Mouse (Mus musculus) heart, embryonic 14.5 days (tissue): ENCODE data around the gene Sgsm3. TPM values are rescaled to one million over a fixed set of nuclear protein-coding genes. Genes with fewer than 3 reads are reported as not detected.

Experiments
- ATAC-seq: fragments of 200-750 bp; cut with Nextera tagmentation; 2 replicates; pipeline ENCODE4 v1.8.0; 2017; ENCODE audit warnings: low read depth, moderate TSS enrichment; ENCODE audit not compliant: insufficient number of reproducible peaks, insufficient read depth, low FRiP score
- H3K27ac ChIP-seq, 2 experiments: fragments of 200-500 bp in 1 of 2; fragments of 300-500 bp in 1 of 2; sonication (generic) in 1 of 2; replicated peaks in 1 of 2; 2 replicates each; pipeline ENCODE4 v1.5.1; 2012 to 2014; ENCODE audit warnings: low read depth in 2 of 2, low read length in 2 of 2, control low read depth in 1 of 2, mild to moderate bottlenecking in 1 of 2, mixed read lengths in 1 of 2; ENCODE audit not compliant: control insufficient read depth in 1 of 2, insufficient read depth in 1 of 2
- H3K27me3 ChIP-seq: fragments of 300-500 bp; sonication (generic); 2 replicates; pipeline ENCODE4 v1.6.1; 2014; ENCODE audit warnings: mild to moderate bottlenecking, low read length, control low read depth; ENCODE audit not compliant: control insufficient read depth, insufficient read depth
- H3K36me3 ChIP-seq: fragments of 300-500 bp; sonication (generic); 2 replicates; pipeline ENCODE4 v1.6.1; 2014; ENCODE audit warnings: mild to moderate bottlenecking, control low read depth, low read length, mixed read lengths; ENCODE audit not compliant: control insufficient read depth, insufficient read depth
- H3K4me1 ChIP-seq, 2 experiments: fragments of 200-500 bp in 1 of 2; fragments of 300-500 bp in 1 of 2; sonication (generic) in 1 of 2; 2 replicates each; pipeline ENCODE4 v1.6.1; 2012 to 2014; ENCODE audit warnings: low read length in 2 of 2, control low read depth in 1 of 2, mixed read lengths in 1 of 2; ENCODE audit not compliant: control insufficient read depth in 2 of 2, insufficient read depth in 2 of 2
- H3K4me2 ChIP-seq: fragments of 300-500 bp; sonication (generic); 2 replicates; pipeline ENCODE4 v1.6.1; 2014; ENCODE audit warnings: mild to moderate bottlenecking, low read length
- H3K4me3 ChIP-seq, 2 experiments: fragments of 200-500 bp in 1 of 2; fragments of 300-500 bp in 1 of 2; sonication (generic) in 1 of 2; 2 replicates each; pipeline ENCODE4 v1.5.1; 2012 to 2014; ENCODE audit warnings: low read length in 2 of 2, mild to moderate bottlenecking in 2 of 2, control low read depth in 1 of 2, low read depth in 1 of 2, moderate library complexity in 1 of 2; ENCODE audit not compliant: control insufficient read depth in 1 of 2, insufficient read depth in 1 of 2
- H3K9ac ChIP-seq: fragments of 300-500 bp; sonication (generic); 2 replicates; pipeline ENCODE4 v1.6.1; 2014; ENCODE audit warnings: mild to moderate bottlenecking, low read length
- H3K9me3 ChIP-seq: fragments of 300-500 bp; sonication (generic); 2 replicates; pipeline ENCODE4 v1.6.1; 2016; ENCODE audit warnings: low read length, control low read depth; ENCODE audit not compliant: control insufficient read depth
- WGBS: fragments of 180-500 bp; shearing (Covaris S2); extraction: QIAGEN DNeasy Blood & Tissue Kit; methylation state at CpG from one replicate; pipeline ENCODE4 v1.1.7; 2014; 5-methylcytosine and 5-hydroxymethylcytosine counted together
- polyA plus RNA-seq: library from polyadenylated mRNA; unstranded; fragments of >200 nt; fragmentation: Nextera tagmentation; extraction: Ambion mirVana; gene quantifications from 2 replicates; pipeline ENCODE4 v1.2.1, GENCODE M21; 2014

The Sgsm3 gene
- polyA plus RNA-seq, 1 experiment from 2014 or later = 13.8 TPM

- no peak overlapping the region for H3K9ac ChIP-seq
- no peak overlapping the region for H3K27ac ChIP-seq
- H3K9me3 ChIP-seq = no peaks in the 10 kb centered on the region
- no peak overlapping the region for H3K4me2 ChIP-seq
- H3K36me3 ChIP-seq = peaks cover 18% of the 10 kb centered on the region
- H3K4me3 ChIP-seq = no peak overlapping the region
- ATAC-seq = no peak
- H3K4me1 ChIP-seq = no peaks in the 10 kb centered on the region
- 81% methylated on average over 10 of the region's 10 CpGs for WGBS
- no peaks in the 10 kb centered on the region for H3K27me3 ChIP-seq
These were observed 28.7 kb downstream of the Sgsm3 start for GRCm38 (mm10) chr15:81006127-81006735.

GRCm38 (mm10) chr15:81007339-81007738, 29.8 kb downstream of the Sgsm3 start:
- no peak overlapping the region for H3K27ac ChIP-seq

DNA sequence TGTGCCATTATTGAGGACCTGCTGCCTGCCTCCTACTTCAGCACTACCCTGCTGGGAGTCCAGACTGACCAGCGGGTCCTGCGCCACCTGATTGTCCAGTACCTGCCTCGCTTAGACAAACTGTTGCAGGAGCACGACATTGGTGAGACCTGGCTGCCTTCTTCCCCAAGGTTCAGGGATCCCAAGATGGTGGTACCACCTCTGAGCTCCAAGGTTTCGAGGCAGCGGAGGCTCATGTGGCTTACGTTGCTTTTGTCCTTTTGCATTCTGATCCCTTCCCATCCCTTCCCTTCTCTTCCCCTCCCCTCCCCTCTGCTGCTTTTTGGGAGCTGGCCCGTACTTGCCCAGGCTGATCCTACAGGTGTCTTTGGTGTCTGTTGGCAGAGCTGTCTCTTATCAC, 30.3 kb downstream of the Sgsm3 start:
- Histone ChIP-seq H3K9me3 (no peaks in the 10 kb centered on the region), H3K4me2 (no peak overlapping the region), H3K4me1 (no peaks in the 10 kb centered on the region), H3K9ac (no peak overlapping the region), H3K27me3 (no peaks in the 10 kb centered on the region), H3K4me3 (no peak overlapping the region), H3K36me3 (peaks cover 31% of the 10 kb centered on the region), H3K27ac (no peak overlapping the region)
- WGBS = 86% methylated on average over 8 of the region's 8 CpGs
- no peak for ATAC-seq

More at GRCm38 (mm10) chr15:81007339-81007738, 29.8 kb downstream of the Sgsm3 start:
- Histone ChIP-seq H3K4me2 (no peak overlapping the region), H3K9me3 (no peaks in the 10 kb centered on the region), H3K4me3 (no peak overlapping the region), H3K27me3 (no peaks in the 10 kb centered on the region), H3K4me1 (no peaks in the 10 kb centered on the region), H3K9ac (no peak overlapping the region), H3K36me3 (peaks cover 26% of the 10 kb centered on the region)
- no peak for ATAC-seq
- WGBS = 92% methylated on average over 9 of the region's 9 CpGs

- H3K27me3 ChIP-seq = no peaks in the 10 kb centered on the region
- ATAC-seq = no peak
- no peak overlapping the region for H3K4me3 ChIP-seq
- H3K9me3 ChIP-seq = no peaks in the 10 kb centered on the region
- 53% methylated on average over 10 of the region's 10 CpGs for WGBS
- no peak overlapping the region for H3K4me2 ChIP-seq
- no peak overlapping the region for H3K9ac ChIP-seq
- peaks cover 39% of the 10 kb centered on the region for H3K36me3 ChIP-seq
- no peaks in the 10 kb centered on the region for H3K4me1 ChIP-seq
- H3K27ac ChIP-seq = no peak overlapping the region
These were observed 31.1 kb downstream of the Sgsm3 start for GRCm38 (mm10) chr15:81008689-81009123.

GRCm38 (mm10) chr15:81010114-81010513, 32.5 kb downstream of the Sgsm3 start:
- 72% methylated on average over 7 of the region's 7 CpGs for WGBS
- Histone ChIP-seq H3K9me3 (no peaks in the 10 kb centered on the region), H3K4me2 (no peak overlapping the region), H3K27ac (no peak overlapping the region), H3K36me3 (peaks cover 53% of the 10 kb centered on the region), H3K4me1 (no peaks in the 10 kb centered on the region), H3K9ac (no peak overlapping the region), H3K27me3 (no peaks in the 10 kb centered on the region), H3K4me3 (no peak overlapping the region)
- ATAC-seq = no peak

GRCm38 (mm10) chr15:81011523-81011922, 34.0 kb downstream of the Sgsm3 start:
- ATAC-seq = no peak
- Histone ChIP-seq H3K36me3 (peaks cover 67% of the 10 kb centered on the region), H3K4me2 (no peak overlapping the region), H3K27ac (no peak overlapping the region), H3K4me1 (no peaks in the 10 kb centered on the region), H3K4me3 (no peak overlapping the region), H3K27me3 (no peaks in the 10 kb centered on the region), H3K9ac (no peak overlapping the region), H3K9me3 (no peaks in the 10 kb centered on the region)
- WGBS = 69% methylated on average over 3 of the region's 3 CpGs

DNA sequence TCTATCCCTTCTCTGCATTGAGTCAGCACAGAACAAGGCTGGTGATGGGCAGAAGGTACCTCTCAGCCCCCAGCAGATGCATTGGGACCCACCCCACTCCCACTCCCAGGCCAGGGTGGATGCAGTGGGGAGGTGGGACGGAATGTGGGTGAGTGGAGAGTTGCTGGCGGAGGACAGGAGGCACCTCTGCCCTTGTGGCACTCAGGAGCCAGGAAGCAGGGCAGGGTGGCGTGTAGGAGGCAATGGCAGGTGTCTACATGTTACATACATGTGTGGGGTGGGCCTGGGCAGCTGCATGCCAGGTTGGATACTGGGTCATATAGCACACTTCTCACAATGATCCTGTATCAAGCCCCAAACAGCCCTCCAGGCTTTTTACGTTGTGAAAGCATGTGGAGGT, 34.8 kb downstream of the Sgsm3 start:
- H3K27ac ChIP-seq = no peak overlapping the region
- H3K4me3 ChIP-seq = no peak overlapping the region
- no peaks in the 10 kb centered on the region for H3K4me1 ChIP-seq
- no peak overlapping the region for H3K4me2 ChIP-seq
- H3K27me3 ChIP-seq = no peaks in the 10 kb centered on the region
- H3K36me3 ChIP-seq = peaks cover 76% of the 10 kb centered on the region
- ATAC-seq = no peak
- no peaks in the 10 kb centered on the region for H3K9me3 ChIP-seq
- H3K9ac ChIP-seq = no peak overlapping the region
- WGBS = 79% methylated on average over 4 of the region's 4 CpGs

GRCm38 (mm10) chr15:81013186-81013585, 35.6 kb downstream of the Sgsm3 start:
- H3K4me2 ChIP-seq = no peak overlapping the region
- no peaks in the 10 kb centered on the region for H3K9me3 ChIP-seq
- H3K9ac ChIP-seq = no peak overlapping the region
- H3K36me3 ChIP-seq = peaks cover 84% of the 10 kb centered on the region
- ATAC-seq = no peak
- no peaks in the 10 kb centered on the region for H3K27me3 ChIP-seq
- no peak overlapping the region for H3K4me3 ChIP-seq
- no peak overlapping the region for H3K27ac ChIP-seq
- H3K4me1 ChIP-seq = no peaks in the 10 kb centered on the region
- WGBS = 81% methylated on average over 7 of the region's 7 CpGs
